Mouse (Mus musculus) left cerebral cortex, adult 18-20 months (tissue): ENCODE measurements around the gene Ywhaq. TPM values are rescaled to one million over a fixed set of nuclear protein-coding genes. Genes with fewer than 3 reads are reported as not detected.

Source experiments
- DNase-seq, 2 experiments: peaks; one replicate each; pipeline ENCODE4 v3.0.0; 2021 to 2022; ENCODE audit warnings: low spot score in 2 of 2, mixed read lengths in 1 of 2
- long read RNA-seq, 2 experiments: library from polyadenylated mRNA; stranded (forward); transcript quantifications; one replicate each; pipeline ENCODE4 v2.0.0; 2021
- total RNA-seq, 2 experiments: library from RNA; stranded (reverse); gene quantifications; 2 replicates each; pipeline ENCODE4 v1.2.3; 2021

The Ywhaq gene
- 100 to 1,000 TPM; 437 to 458 TPM for total RNA-seq
- long read RNA-seq, experiment 1, transcript Ywhaq-202 (6 exons, 2,197 nt) = major isoform, 598 of 840 reads
- long read RNA-seq, experiment 1, transcript Ywhaq-201 (5 exons, 2,110 nt) = minor isoform, 77 of 840 reads
- long read RNA-seq, experiment 1, partial matches to known transcripts = 6 of 840 reads
- long read RNA-seq, experiment 1, other reads (novel, unspliced or antisense) = 159 of 840 reads
- long read RNA-seq, experiment 2, transcript Ywhaq-201 (5 exons, 2,110 nt) = minor isoform, 65 of 715 reads
- long read RNA-seq, experiment 2, transcript Ywhaq-202 (6 exons, 2,197 nt) = major isoform, 504 of 715 reads
- long read RNA-seq, experiment 2, partial matches to known transcripts = 3 of 715 reads
- long read RNA-seq, experiment 2, other reads (novel, unspliced or antisense) = 143 of 715 reads

DNA sequence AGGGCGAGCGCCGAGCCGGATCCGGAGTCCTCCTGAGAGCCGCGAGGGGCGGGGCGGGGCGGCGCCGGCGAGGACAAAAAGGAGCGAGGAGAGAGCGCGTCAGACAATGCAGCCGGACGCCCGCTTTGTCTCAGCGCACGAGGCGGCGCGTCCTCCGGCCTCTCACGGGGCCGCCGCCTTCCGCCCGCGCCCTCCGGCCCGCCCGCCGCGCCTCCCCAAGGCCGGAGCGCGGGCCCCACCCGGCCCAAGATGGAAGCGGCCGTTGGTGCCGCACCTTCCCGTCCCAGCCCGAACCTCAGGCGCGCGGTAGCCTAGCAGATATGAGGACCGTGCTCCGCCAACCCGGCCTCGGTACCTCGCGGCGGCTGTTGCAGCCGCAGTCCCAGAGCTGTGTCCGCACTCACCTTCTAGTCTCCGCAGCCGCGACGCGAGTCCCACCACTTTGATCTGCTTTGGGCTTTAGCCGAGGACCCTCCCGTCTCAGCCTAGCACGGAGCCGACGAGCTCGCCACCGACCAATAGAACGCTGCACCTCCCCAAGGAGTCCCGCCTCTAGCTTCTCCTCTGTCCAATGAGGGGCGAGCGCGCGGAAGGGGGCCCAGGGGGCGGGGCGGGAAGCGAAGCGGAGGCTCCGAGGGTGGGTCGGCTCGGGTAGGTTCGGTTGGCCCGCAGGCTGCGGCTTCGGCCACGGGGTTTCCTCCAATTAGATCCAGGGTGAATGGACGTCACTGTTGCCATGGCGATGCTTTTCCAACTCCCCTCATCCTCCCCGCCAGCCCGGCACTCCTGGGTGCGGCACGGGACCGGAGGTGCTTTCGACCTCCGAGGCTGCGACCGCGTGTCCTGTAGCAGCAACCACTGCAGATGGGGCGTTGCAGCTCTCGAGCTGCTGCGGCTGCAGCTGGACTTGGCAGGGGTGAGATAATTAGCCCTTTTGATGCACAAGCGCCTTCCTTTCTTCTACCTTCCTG is at the start of gene Ywhaq:
Ywhaq (minus strand) TSS at position 538 of the 971 bp plus-strand sequence.
- peak; percentile 97 to 98 for DNase-seq

GRCm38 (mm10) chr12:21463448-21463891 is 46.0 kb upstream of the Ywhaq start:
- DNase-seq = no peak

- DNase-seq = no peak
Measured at GRCm38 (mm10) chr12:21462658-21463057, 45.2 kb upstream of the Ywhaq start.

GRCm38 (mm10) chr12:21459681-21460080 is 42.2 kb upstream of the Ywhaq start:
- no peak for DNase-seq

DNA sequence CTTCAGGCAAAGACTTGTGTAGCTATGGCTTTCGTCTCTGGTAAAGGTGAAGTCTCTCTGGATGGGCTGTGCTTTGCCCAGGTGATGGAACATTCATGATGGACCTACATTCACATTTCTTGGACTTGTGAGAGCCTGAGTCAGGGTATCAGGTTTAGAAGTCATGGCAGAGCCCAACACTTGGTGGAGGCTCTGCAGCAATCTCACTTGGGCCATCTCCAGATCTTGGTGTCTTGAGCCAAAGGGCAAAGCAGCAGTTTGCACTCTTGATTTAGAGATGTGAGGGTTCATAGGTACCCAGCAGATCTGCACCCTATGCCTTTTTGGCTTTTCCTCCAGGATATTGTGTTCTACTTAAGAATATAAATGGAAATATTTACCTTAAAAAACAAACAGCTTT is 38.6 kb upstream of the Ywhaq start:
- DNase-seq = no peak

DNA sequence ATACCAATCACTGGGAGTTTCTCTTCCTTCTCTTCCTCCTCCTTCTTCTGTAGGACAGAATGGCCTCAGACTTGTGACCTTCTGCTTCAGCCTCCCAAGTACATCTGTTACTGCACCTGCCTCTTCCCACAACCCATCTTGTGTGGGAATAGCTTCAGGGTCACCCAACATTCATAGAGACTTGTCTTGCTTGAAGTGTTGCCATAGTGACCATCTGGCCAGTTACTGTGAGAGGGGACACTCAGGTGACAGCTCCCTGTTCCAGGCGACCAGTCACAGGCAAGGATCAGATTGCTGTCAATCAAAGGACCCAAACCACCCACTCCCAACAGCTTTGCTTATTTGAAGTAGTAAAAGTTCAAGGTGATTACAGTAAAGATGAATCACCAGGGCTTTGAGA is 34.3 kb upstream of the Ywhaq start:
- DNase-seq = no peak

DNA sequence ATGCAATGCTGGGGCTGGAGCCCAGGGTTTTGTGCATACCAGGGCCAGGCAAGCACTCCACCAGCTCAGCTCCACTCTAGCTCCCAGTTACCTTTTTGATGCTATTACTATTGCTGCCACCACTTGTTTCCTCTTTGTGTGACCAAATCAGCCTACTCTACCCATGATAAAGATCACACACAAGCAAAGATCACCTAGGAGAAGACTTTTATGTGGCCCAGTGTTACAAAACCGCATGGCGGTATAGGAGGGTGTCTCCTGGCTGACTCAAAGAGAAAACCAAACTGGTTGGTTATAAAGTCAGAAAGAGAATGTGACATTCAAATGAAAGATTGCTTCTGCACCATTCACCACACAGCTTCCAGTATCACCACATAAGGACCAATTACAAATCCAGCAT is 33.9 kb upstream of the Ywhaq start:
- no peak for DNase-seq

DNA sequence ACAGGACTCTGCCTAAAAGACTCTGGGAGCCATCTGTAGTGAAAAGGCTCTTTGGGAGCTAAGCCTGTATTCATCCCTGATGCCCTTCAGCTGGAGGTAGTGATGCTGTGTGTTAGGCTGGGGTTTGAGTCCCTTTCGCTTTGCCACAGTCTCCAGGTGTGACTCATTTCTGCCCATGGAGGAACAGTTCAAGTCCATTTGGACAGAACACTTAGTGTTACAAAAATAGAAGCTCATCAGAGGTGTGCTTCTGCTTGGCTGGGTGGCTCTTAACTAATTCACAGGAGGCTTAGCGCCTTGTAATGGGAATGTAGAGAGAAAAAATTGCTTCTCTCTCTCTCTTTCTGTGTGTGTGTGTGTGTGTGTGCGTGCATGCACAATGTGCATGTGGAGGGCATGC is 26.3 kb upstream of the Ywhaq start:
- DNase-seq = no peak

DNA sequence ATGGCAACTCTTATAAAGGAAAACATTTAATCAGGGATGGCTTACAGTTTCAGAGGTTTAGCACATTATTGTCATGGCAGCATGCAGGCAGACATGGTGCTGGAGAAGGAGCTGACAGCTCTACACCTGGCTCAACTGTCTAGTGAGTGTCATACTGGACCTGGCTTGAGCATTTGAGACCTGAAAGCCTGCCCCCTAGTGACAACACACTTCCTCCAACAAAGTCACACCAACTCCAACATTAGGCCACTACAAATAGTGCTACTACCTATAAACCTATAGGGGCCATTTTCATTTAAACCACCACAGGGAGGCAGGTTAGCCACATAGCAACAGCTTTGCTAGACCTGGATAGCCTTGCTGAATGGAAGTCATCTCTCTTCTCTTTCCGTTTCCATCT is 24.4 kb upstream of the Ywhaq start:
- no peak for DNase-seq

- no peak for DNase-seq
Measured at GRCm38 (mm10) chr12:21439428-21439827, 22.0 kb upstream of the Ywhaq start.

DNA sequence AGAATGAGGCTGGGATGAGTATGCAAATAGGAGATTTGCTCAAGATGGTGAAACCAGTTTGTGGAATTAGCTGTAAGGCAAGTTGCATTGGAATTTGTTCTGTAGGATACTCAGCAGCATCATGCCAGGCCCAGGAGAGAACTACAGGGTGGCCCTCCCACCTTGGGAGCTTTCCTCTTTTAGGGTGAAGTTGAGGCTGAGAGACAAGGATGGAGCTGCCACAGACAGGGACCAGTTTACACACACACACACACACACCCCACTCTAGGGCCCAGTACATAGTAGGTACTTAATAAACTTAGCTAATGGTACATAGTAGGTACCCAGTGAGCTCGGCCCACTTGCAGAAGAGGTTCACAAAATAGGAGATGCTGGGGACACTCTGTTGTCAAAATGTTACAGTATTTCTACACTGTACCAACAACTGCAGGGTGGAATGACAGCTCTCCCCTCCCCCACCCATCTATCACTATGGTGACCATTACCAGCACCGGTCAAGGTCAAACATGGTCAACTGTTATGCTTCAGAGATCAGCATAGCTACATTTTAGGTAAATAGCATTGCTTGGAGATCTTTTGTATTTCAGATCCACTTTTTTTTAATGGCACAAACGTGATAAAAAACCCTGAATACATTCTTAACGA is 21.4 kb upstream of the Ywhaq start:
- DNase-seq = no peak

DNA sequence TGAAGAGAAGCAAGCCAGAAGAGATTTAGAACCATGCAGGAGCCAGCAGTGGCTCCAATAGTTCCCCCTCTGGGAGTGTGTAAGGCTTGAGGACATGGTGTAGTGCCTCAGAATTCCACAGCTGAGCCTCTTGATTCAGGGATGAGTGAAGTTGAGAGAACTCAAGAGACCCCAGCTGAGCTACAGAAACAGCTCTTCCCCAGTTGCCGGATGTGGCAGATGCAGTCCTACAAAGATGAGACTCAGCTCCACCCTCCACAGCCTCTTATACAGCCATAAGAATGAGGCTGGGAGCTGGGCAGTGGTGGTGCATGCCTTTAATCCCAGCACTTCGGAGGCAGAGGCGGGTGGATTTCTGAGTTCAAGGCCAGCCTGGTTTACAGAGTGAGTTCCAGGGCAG is 20.9 kb upstream of the Ywhaq start:
- DNase-seq = no peak

DNA sequence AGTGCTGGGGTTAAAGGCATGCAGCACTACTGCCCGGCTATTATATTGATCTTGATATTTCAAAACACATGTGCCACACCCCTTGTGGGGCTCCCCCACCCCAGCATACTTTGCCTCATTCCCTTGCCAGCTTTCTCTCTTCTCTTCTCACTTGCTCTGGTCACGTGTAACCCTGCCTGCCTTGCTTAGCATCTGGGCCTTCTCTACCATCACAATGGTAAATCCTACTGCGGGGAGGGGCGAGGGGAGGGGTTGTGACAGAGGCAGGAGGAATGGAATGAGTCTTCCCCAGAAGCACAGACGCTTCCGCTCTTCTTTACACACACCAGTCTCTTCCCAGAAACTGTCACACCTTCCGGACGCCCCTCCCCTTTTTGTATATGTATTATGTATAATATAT is 14.5 kb upstream of the Ywhaq start:
- no peak for DNase-seq

DNA sequence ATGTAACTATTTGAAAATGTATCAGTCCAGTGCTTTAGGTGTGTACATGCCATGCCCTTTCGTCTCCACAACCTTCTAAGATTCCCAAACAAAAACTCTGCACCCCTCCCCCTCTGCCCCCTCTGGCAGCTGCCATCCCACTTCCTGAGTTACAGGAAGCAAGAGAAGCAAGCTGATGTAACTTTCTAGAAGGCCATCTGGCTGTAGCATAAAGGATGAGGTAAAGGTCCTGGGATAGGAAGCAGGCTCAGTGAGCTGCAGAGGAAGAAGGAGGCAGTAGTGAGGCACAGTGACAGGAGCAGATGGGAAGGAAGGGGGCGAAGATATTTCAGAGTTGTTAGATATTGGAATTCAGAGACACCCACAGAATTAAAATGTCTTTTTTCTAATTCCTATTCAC is 13.6 kb upstream of the Ywhaq start:
- no peak for DNase-seq

- DNase-seq = no peak
Measured at GRCm38 (mm10) chr12:21430140-21430539, 12.7 kb upstream of the Ywhaq start.

GRCm38 (mm10) chr12:21429021-21429420 is 11.6 kb upstream of the Ywhaq start:
- no peak for DNase-seq

GRCm38 (mm10) chr12:21426065-21426940 is 8.9 kb upstream of the Ywhaq start:
- DNase-seq = peak; percentile 6 to 22

DNA sequence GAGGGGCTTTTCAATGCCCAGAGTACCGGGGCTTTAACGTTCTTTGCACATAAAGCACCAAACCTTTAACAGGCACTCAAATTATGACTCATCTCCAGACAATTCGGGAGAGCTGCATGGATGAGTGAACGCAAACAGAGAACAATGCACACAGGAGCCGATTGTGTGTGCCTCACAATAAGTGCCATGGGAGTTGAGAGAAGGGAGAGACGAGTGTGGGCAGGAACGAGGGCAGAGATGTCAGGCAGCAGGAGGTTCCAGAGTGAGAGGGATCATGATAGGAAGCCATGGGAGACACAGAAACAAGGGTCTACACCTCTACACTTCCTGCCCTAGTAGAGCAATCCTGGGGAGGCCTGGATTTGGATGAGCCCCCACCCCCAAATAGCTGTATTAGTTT is 7.2 kb upstream of the Ywhaq start:
- peak in 1 of 2 experiments; percentile 19 for DNase-seq

DNA sequence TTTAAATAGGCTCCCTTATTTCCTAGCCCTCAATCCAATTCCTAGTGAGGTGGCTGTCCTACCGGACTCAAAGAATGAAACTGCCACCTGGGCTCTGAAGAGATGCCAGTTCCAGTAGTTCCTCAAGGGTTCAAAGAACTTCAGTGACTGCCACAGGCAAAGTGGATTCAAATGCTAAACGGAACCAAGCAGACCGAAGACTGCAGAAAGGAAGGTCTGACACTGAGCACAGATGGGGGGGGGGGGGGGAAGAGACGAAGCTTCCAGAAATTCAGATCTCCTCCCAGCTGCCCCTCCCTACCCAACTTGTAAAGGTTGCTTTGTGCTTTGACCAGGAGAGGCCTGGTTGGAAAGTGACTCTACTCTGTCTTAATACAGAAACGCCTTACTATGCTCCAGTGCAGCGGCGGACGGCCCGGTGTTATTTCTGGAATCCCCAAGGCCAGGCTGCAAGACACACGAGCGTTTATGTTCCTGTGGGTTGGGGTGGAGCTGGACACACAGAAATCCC is 1.2 kb upstream of the Ywhaq start:
- DNase-seq = peak; percentile 9 to 27

GRCm38 (mm10) chr12:21418083-21418482 is 646 bp upstream of the Ywhaq start:
- DNase-seq = peak in 1 of 2 experiments; percentile 22
